Mouse (Mus musculus): ENCODE data around the gene Cldn6. TPM values are rescaled to one million over a fixed set of nuclear protein-coding genes. Genes with fewer than 3 reads are reported as not detected.

The Cldn6 gene
- total RNA-seq, 1 experiment from 2014 or later = not detected

- peak; percentile 74 for ATAC-seq (replicated peaks; ENCODE audit: low read depth, poor library complexity, severe bottlenecking)
Observed at GRCm38 (mm10) chr17:23673424-23674073, 5.5 kb upstream of the Cldn6 start, which contains the start of the genes Hcfc1r1 and Thoc6. Hcfc1r1 (plus strand) TSS chr17:23673596. Thoc6 (minus strand) TSS chr17:23673882.

GRCm38 (mm10) chr17:23674271-23674952 is 4.6 kb upstream of the Cldn6 start:
- no peak for ATAC-seq (replicated peaks; ENCODE audit: low read depth, poor library complexity, severe bottlenecking)

- no peak for ATAC-seq (replicated peaks; ENCODE audit: low read depth, poor library complexity, severe bottlenecking)
Observed at GRCm38 (mm10) chr17:23675127-23675526, 3.9 kb upstream of the Cldn6 start.

GRCm38 (mm10) chr17:23675564-23676281 is 3.3 kb upstream of the Cldn6 start:
- ATAC-seq (replicated peaks; ENCODE audit: low read depth, poor library complexity, severe bottlenecking) = peak; percentile 31

- no peak for ATAC-seq (replicated peaks; ENCODE audit: low read depth, poor library complexity, severe bottlenecking)
Observed at GRCm38 (mm10) chr17:23676473-23677031, 2.5 kb upstream of the Cldn6 start.

GRCm38 (mm10) chr17:23677236-23677679 is 1.8 kb upstream of the Cldn6 start, which contains the start of gene Tnfrsf12a:
Tnfrsf12a (minus strand) TSS chr17:23677468.
- peak; percentile 51 for ATAC-seq (replicated peaks; ENCODE audit: low read depth, poor library complexity, severe bottlenecking)

GRCm38 (mm10) chr17:23680336-23680735 is 1.3 kb downstream of the Cldn6 start:
- no peak for ATAC-seq (replicated peaks; ENCODE audit: low read depth, poor library complexity, severe bottlenecking)

GRCm38 (mm10) chr17:23681086-23681485 is 2.0 kb downstream of the Cldn6 start:
- ATAC-seq (replicated peaks; ENCODE audit: low read depth, poor library complexity, severe bottlenecking) = no peak

GRCm38 (mm10) chr17:23682092-23682491 is 3.0 kb downstream of the Cldn6 start:
- no peak for ATAC-seq (replicated peaks; ENCODE audit: low read depth, poor library complexity, severe bottlenecking)

- ATAC-seq (replicated peaks; ENCODE audit: low read depth, poor library complexity, severe bottlenecking) = no peak
Observed at GRCm38 (mm10) chr17:23682530-23682929, 3.5 kb downstream of the Cldn6 start.

GRCm38 (mm10) chr17:23683226-23683625 is 4.2 kb downstream of the Cldn6 start:
- ATAC-seq (replicated peaks; ENCODE audit: low read depth, poor library complexity, severe bottlenecking) = no peak

GRCm38 (mm10) chr17:23683856-23684672 is 5.0 kb downstream of the Cldn6 start, which contains the start of gene Cldn9:
Cldn9 (minus strand) TSS chr17:23684026.
- peak; percentile 63 for ATAC-seq (replicated peaks; ENCODE audit: low read depth, poor library complexity, severe bottlenecking)

- ATAC-seq (replicated peaks; ENCODE audit: low read depth, poor library complexity, severe bottlenecking) = no peak
Observed at GRCm38 (mm10) chr17:23694491-23694890, 15.4 kb downstream of the Cldn6 start.

GRCm38 (mm10) chr17:23695801-23696200 is 16.8 kb downstream of the Cldn6 start:
- no peak for ATAC-seq (replicated peaks; ENCODE audit: low read depth, poor library complexity, severe bottlenecking)

GRCm38 (mm10) chr17:23699131-23700077 is 20.4 kb downstream of the Cldn6 start:
- no peak for ATAC-seq (replicated peaks; ENCODE audit: low read depth, poor library complexity, severe bottlenecking)

GRCm38 (mm10) chr17:23700079-23700478 is 21.0 kb downstream of the Cldn6 start:
- peak; percentile 100 for ATAC-seq (replicated peaks; ENCODE audit: low read depth, poor library complexity, severe bottlenecking)

- no peak for ATAC-seq (replicated peaks; ENCODE audit: low read depth, poor library complexity, severe bottlenecking)
Observed at GRCm38 (mm10) chr17:23703301-23703700, 24.3 kb downstream of the Cldn6 start.

GRCm38 (mm10) chr17:23704741-23705140 is 25.7 kb downstream of the Cldn6 start:
- ATAC-seq (replicated peaks; ENCODE audit: low read depth, poor library complexity, severe bottlenecking) = no peak

Measured in common myeloid progenitor, adult 5-6 weeks (primary cell).